Mouse (Mus musculus) limb, embryonic 15.5 days (tissue): ENCODE measurements around the gene Rhobtb1. TPM values are rescaled to one million over a fixed set of nuclear protein-coding genes. Genes with fewer than 3 reads are reported as not detected.

Experiments
- ATAC-seq: fragments of 200-750 bp; cut with Nextera tagmentation; 2 replicates; pipeline ENCODE4 v1.8.0; 2017; ENCODE audit warnings: low read depth, moderate TSS enrichment; ENCODE audit not compliant: insufficient number of reproducible peaks, low FRiP score, low TSS enrichment
- H3K27ac ChIP-seq: fragments of 300-500 bp; sonication (generic); 2 replicates; pipeline ENCODE4 v1.5.1; 2015; ENCODE audit warnings: moderate library complexity, mild to moderate bottlenecking, inconsistent platforms
- H3K27me3 ChIP-seq: fragments of 300-500 bp; sonication (generic); 2 replicates; pipeline ENCODE4 v1.6.1; 2015; ENCODE audit warnings: inconsistent platforms
- H3K36me3 ChIP-seq: fragments of 300-500 bp; sonication (generic); 2 replicates; pipeline ENCODE4 v1.6.1; 2015; ENCODE audit warnings: inconsistent platforms
- H3K4me1 ChIP-seq: fragments of 300-500 bp; sonication (generic); 2 replicates; pipeline ENCODE4 v1.6.1; 2015; ENCODE audit warnings: inconsistent platforms
- H3K4me2 ChIP-seq: fragments of 300-500 bp; sonication (generic); 2 replicates; pipeline ENCODE4 v1.6.1; 2015; ENCODE audit warnings: mild to moderate bottlenecking, inconsistent platforms
- H3K4me3 ChIP-seq: fragments of 300-500 bp; sonication (generic); 2 replicates; pipeline ENCODE4 v1.5.1; 2015; ENCODE audit warnings: mild to moderate bottlenecking, inconsistent platforms
- H3K9ac ChIP-seq: fragments of 300-500 bp; sonication (generic); 2 replicates; pipeline ENCODE4 v1.6.1; 2015; ENCODE audit warnings: inconsistent platforms
- H3K9me3 ChIP-seq: fragments of 300-500 bp; sonication (generic); 2 replicates; pipeline ENCODE4 v1.6.1; 2016; ENCODE audit warnings: inconsistent platforms
- WGBS: fragments of 180-500 bp; shearing (Covaris S2); methylation state at CpG from one replicate; pipeline ENCODE4 v1.1.7; 2015; 5-methylcytosine and 5-hydroxymethylcytosine counted together
- polyA plus RNA-seq: library from polyadenylated mRNA; unstranded; fragments of >200 nt; fragmentation: Nextera tagmentation; extraction: Ambion mirVana; gene quantifications from 2 replicates; pipeline ENCODE4 v1.2.1, GENCODE M21; 2015

Gene Rhobtb1
- polyA plus RNA-seq, 1 experiment from 2014 or later = 27.0 TPM

DNA sequence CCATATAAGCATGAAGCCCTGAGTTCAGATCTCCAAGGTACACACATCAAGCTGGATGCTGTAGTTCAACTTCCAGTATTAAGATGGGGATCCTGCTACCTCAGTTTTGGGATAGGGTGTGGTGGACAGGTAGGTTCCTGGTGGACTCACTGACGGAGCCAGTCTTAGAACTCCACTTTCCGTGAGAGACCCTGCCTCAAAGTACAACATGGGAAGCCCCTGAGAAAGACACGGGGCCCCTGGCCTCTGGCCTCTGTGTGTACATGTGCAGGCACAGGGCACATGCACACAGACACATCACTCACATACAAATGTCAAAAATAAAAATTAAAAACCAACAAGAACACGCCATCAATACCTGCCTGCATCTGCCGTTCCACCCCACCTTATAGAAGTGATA is 74.2 kb downstream of the Rhobtb1 start:
- no peak for ATAC-seq
- 89% methylated on average over 5 of the region's 5 CpGs for WGBS
- Histone ChIP-seq H3K4me2 (no peak overlapping the region), H3K36me3 (peaks cover 8% of the 10 kb centered on the region; the same call in 1 of the 2 replicates), H3K4me3 (no peak overlapping the region), H3K9ac (no peak overlapping the region), H3K27me3 (no peaks in the 10 kb centered on the region), H3K27ac (no peak overlapping the region), H3K4me1 (no peaks in the 10 kb centered on the region), H3K9me3 (no peaks in the 10 kb centered on the region)

DNA sequence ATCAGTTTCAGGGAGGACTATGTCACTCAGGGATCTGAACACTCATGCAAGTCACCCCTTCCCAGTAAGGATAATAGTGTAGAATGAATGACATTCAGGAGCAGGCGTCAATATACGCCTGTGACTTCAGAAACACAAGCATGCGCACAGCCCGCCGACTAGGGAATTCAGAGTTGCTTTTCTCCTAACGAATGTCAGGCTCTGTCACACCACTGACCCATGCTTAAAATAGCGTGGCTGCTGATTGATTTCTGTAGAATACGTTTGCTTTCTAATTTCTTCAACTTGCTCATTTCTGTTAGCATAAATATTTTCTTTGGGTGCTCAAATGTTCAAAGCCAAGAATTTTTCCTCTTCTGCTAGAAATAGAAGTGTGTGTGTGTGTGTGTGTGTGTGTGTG is 74.7 kb downstream of the Rhobtb1 start:
- no peaks in the 10 kb centered on the region for H3K27me3 ChIP-seq
- no peak overlapping the region for H3K27ac ChIP-seq
- H3K4me1 ChIP-seq = no peaks in the 10 kb centered on the region
- no peak for ATAC-seq
- H3K4me3 ChIP-seq = no peak overlapping the region
- no peak overlapping the region for H3K4me2 ChIP-seq
- no peak overlapping the region for H3K9ac ChIP-seq
- H3K36me3 ChIP-seq = peaks cover 8% of the 10 kb centered on the region; the same call in 1 of the 2 replicates
- WGBS = 79% methylated on average over 8 of the region's 8 CpGs
- no peaks in the 10 kb centered on the region for H3K9me3 ChIP-seq

DNA sequence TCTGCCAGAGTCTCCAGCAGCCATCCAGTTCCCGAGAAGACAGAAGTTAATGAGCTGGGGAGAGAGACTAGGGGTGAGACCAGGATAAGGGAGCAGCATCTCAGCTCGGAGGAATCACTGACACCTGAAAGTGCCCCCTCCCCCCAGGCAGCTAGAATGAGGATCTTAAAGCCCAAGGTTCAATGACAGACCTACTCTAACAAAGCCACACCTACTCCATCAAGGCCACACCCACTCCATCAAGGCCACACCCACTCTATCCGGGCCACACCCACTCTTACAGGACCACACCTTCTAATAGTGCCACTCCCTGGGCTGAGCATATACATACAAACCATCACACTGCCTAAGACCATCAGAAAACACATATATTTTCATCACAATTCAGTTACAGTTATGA is 86.0 kb downstream of the Rhobtb1 start:
- H3K9ac ChIP-seq = no peak overlapping the region
- H3K4me1 ChIP-seq = no peaks in the 10 kb centered on the region
- H3K36me3 ChIP-seq = peaks cover 4% of the 10 kb centered on the region; the same call in 1 of the 2 replicates
- H3K9me3 ChIP-seq = no peaks in the 10 kb centered on the region
- no peak overlapping the region for H3K4me2 ChIP-seq
- no peak overlapping the region for H3K27ac ChIP-seq
- WGBS = 74% methylated on average over 3 of the region's 3 CpGs
- H3K27me3 ChIP-seq = no peaks in the 10 kb centered on the region
- no peak for ATAC-seq
- H3K4me3 ChIP-seq = no peak overlapping the region

DNA sequence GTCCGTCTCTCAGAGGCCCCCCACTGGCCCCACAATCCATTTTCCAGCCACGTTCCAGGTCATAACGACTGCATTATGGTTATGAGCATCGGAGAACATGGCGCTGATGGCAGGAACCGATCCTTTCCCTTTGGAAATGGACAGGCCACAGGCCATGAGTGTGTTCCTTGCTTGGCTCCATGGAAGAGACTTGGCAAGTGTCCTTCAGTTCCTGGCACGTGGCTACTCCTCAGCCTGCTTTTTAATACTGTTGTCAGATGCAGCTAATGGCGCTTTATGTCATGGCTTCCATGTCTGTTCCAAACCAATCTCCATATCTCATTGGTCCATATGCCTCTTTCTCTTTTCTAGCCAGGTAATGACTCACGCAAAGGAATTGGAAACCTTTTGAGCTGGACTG is 86.5 kb downstream of the Rhobtb1 start:
- ATAC-seq = no peak
- Histone ChIP-seq H3K27me3 (no peaks in the 10 kb centered on the region), H3K4me2 (no peak overlapping the region), H3K36me3 (peaks cover 4% of the 10 kb centered on the region; the same call in 1 of the 2 replicates), H3K4me1 (no peaks in the 10 kb centered on the region), H3K9me3 (no peaks in the 10 kb centered on the region), H3K27ac (no peak overlapping the region), H3K4me3 (no peak overlapping the region), H3K9ac (no peak overlapping the region)
- 88% methylated on average over 9 of the region's 9 CpGs for WGBS

- no peaks in the 10 kb centered on the region for H3K9me3 ChIP-seq
- no peak overlapping the region for H3K27ac ChIP-seq
- 60% methylated on average over 6 of the region's 6 CpGs for WGBS
- no peaks in the 10 kb centered on the region for H3K27me3 ChIP-seq
- H3K4me2 ChIP-seq = no peak overlapping the region
- no peak for ATAC-seq
- H3K36me3 ChIP-seq = peaks cover 4% of the 10 kb centered on the region; the same call in 1 of the 2 replicates
- no peak overlapping the region for H3K4me3 ChIP-seq
- no peak overlapping the region for H3K9ac ChIP-seq
- H3K4me1 ChIP-seq = no peaks in the 10 kb centered on the region
Measured at GRCm38 (mm10) chr10:69238311-69238710, 87.1 kb downstream of the Rhobtb1 start.

DNA sequence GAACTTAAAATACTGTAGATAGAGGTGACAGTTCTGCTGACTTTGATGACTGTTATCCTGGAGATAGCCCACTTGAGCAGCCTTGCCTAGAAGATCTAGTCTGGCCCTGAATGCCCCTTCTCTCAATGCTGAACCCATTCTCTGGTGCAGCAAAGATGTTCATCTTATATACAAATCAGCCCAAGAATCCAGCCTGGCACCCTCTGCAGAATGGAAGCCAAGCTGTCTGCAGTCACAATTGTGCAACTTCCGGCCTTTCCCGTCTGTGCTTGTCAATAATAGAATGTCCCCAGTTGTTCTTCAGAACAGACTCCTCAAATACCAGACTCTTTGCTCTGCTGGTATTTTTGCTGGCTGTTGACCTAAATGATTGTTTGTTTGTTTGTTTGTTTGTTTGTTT is 89.3 kb downstream of the Rhobtb1 start:
- Histone ChIP-seq H3K27ac (no peak overlapping the region), H3K9me3 (no peaks in the 10 kb centered on the region), H3K36me3 (peaks cover 4% of the 10 kb centered on the region; the same call in 1 of the 2 replicates), H3K4me3 (no peak overlapping the region), H3K9ac (no peak overlapping the region), H3K4me1 (no peaks in the 10 kb centered on the region), H3K27me3 (no peaks in the 10 kb centered on the region), H3K4me2 (no peak overlapping the region)
- no peak for ATAC-seq
- WGBS = 82% methylated on average over 2 of the region's 2 CpGs

- Histone ChIP-seq H3K4me1 (peaks cover 4% of the 10 kb centered on the region; the same call in 1 of the 2 replicates), H3K4me2 (no peak overlapping the region), H3K9ac (no peak overlapping the region), H3K36me3 (0 out of 2 replicates have a peak, but pooled peaks cover 6% of the 10 kb centered on the region), H3K4me3 (no peak overlapping the region), H3K9me3 (no peaks in the 10 kb centered on the region), H3K27ac (no peak overlapping the region), H3K27me3 (no peaks in the 10 kb centered on the region)
- WGBS = 88% methylated on average over 4 of the region's 4 CpGs
- no peak for ATAC-seq
Measured at GRCm38 (mm10) chr10:69245151-69245550, 93.9 kb downstream of the Rhobtb1 start.

DNA sequence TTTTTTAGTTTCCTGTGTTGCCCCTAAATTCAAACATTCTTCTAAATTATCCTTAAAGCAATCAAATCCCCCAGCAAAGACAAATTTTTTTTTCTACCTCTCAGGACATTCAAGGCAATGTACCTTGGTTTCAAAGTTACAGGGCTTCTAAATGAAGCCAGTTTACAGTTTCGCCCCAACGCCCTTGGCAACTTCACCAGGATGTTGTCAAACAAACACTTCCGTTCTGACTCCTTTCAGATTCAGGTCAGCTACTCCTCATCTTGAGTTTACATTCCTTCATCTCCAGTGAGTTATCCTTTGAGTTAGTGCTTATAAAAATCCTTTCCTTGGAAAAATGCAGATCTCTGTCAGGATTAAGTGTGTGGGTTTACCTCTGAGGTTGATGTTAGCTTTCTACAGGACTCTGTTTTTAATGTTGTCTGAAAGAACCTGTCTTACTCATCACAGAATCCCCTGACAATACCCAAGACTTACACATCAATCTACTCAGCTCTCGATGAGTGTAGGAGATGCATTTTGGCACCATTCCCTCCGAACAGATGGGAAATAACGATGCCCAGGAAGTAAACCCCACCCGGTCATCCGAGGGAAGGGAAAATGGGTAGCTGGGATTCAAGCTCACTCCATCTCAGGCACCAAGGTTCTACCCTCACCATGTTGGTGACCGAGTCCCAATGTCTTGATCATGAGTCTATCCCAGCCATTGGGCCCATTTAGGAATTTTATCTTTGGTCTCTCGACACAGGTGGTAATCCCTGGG is 94.9 kb downstream of the Rhobtb1 start:
- Histone ChIP-seq H3K27me3 (no peaks in the 10 kb centered on the region), H3K36me3 (peaks cover 6% of the 10 kb centered on the region; the same call in 1 of the 2 replicates), H3K4me3 (no peak overlapping the region), H3K4me1 (peaks cover 4% of the 10 kb centered on the region; the same call in 1 of the 2 replicates), H3K9me3 (no peaks in the 10 kb centered on the region), H3K27ac (no peak overlapping the region), H3K9ac (no peak overlapping the region), H3K4me2 (no peak overlapping the region)
- ATAC-seq = no peak
- 83% methylated on average over 10 of the region's 10 CpGs for WGBS

DNA sequence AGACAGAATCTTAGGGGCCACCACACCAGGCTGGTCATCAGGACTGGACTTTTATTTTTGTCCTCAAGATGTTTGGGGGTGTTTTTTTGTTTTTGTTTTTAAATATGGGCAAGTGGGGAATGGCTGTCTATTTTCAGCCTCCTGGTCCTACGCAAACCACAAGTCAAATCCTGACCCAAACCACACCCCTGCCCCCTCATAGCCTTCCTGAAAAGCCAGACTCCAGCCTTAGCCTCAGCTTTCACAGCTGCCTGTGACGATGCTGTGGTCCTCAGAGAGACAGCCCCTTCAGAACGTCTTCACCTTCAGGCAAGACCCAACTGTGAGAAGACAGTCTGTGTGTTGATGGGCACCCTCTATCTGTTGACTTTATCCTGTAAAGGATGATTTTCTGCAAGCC is 95.5 kb downstream of the Rhobtb1 start:
- Histone ChIP-seq H3K36me3 (peaks cover 3% of the 10 kb centered on the region; the same call in 1 of the 2 replicates), H3K4me1 (peaks cover 4% of the 10 kb centered on the region; the same call in 1 of the 2 replicates), H3K27me3 (no peaks in the 10 kb centered on the region), H3K27ac (no peak overlapping the region), H3K9ac (no peak overlapping the region), H3K4me3 (no peak overlapping the region), H3K9me3 (no peaks in the 10 kb centered on the region), H3K4me2 (no peak overlapping the region)
- no peak for ATAC-seq
- 68% methylated on average over 3 of the region's 3 CpGs for WGBS

GRCm38 (mm10) chr10:69247311-69248033 is 96.2 kb downstream of the Rhobtb1 start:
- no peaks in the 10 kb centered on the region for H3K9me3 ChIP-seq
- no peaks in the 10 kb centered on the region for H3K27me3 ChIP-seq
- H3K4me2 ChIP-seq = no peak overlapping the region
- peaks cover 2% of the 10 kb centered on the region; the same call in 1 of the 2 replicates for H3K36me3 ChIP-seq
- H3K27ac ChIP-seq = no peak overlapping the region
- H3K4me3 ChIP-seq = no peak overlapping the region
- ATAC-seq = no peak
- WGBS = 94% methylated on average over 7 of the region's 7 CpGs
- no peak overlapping the region for H3K9ac ChIP-seq
- peaks cover 9% of the 10 kb centered on the region for H3K4me1 ChIP-seq

DNA sequence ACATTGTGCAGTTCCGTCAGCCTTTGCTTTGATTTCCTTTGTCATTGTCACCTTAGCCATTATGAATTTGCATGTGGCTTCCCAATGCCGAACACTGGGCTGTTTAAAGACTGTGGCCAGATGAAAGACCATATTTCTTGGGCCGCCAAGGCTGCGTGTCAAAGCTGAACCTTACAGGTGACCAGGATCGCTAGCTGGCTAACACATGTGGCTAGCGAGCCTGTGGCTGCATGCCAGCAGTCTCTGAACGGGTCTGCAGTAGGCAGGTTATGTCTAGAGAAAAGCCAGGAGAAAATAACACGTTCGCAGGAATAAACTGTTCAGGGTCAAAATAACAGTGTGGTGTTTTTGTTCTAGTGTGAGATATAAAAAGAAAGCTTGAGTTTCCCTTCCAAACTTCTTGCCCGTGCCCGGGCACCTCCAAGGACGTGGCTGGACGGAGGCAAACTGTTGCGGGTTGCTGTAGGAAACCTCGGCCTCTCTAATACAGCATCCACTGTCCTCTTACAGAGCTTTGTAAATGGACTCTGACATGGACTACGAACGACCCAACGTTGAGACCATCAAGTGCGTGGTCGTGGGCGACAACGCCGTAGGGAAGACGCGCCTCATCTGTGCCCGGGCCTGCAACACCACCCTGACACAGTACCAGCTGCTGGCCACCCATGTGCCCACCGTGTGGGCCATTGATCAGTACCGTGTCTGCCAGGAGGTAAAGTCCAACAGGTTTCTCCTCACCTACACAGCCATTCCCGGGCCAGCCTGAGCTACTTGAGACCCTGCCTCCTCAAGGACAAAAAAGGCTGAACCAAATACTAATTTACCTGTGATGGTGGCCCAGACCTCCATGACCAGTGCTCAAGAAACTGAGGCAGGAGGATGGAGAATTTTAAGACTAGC is 97.3 kb downstream of the Rhobtb1 start:
- Histone ChIP-seq H3K27me3 (no peaks in the 10 kb centered on the region), H3K4me2 (no peak overlapping the region), H3K27ac (no peak overlapping the region), H3K9me3 (no peaks in the 10 kb centered on the region), H3K4me1 (peaks cover 20% of the 10 kb centered on the region), H3K9ac (no peak overlapping the region), H3K36me3 (peaks cover 2% of the 10 kb centered on the region; the same call in 1 of the 2 replicates), H3K4me3 (no peak overlapping the region)
- WGBS = 74% methylated on average over 29 of the region's 29 CpGs
- ATAC-seq = no peak
